8 mouse cellular contexts compared by ENCODE assay signal in genomic region chr16:93006321-93006984, GRCm38 (mm10).
DNase-seq lines count a peak whose midpoint lies in the region; ATAC-seq and TF ChIP-seq lines count a peak whose summit lies in the region.

No protein-coding gene starts in this region.

- H3K9me3 ChIP-seq in heart, postnatal 0 days (replicated peaks; ENCODE audit: control insufficient read depth, low read length) = no peaks in the 10 kb centered on the region
- H3K9me3 ChIP-seq in neural tube, embryonic 11.5 days (ENCODE audit: control insufficient read depth, low read length) = no peaks in the 10 kb centered on the region

- H3K4me1 ChIP-seq in heart, postnatal 0 days (ENCODE audit: control insufficient read depth, insufficient read depth) = peaks cover 6% of the 10 kb centered on the region; the same call in 1 of the 2 replicates
- peaks cover 5% of the 10 kb centered on the region for H3K4me1 ChIP-seq in neural tube, embryonic 11.5 days (ENCODE audit: control insufficient read depth, insufficient read depth, low read length)

- H3K4me3 ChIP-seq in heart, postnatal 0 days (ENCODE audit: low read depth, low read length) = peak overlapping the region; percentile 7
- no peak overlapping the region for H3K4me3 ChIP-seq in neural tube, embryonic 11.5 days (ENCODE audit: low read depth, low read length)

- no peak for TF ChIP-seq EP300 in heart, postnatal 0 days (IDR thresholded peaks at IDR 0.05; ENCODE audit: low read depth)

- H3K27ac ChIP-seq in heart, postnatal 0 days (ENCODE audit: low read depth) = no peak overlapping the region
- no peak overlapping the region for H3K27ac ChIP-seq in neural tube, embryonic 11.5 days (ENCODE audit: low read depth, low read length)

- no peak for TF ChIP-seq CTCF in heart, postnatal 0 days (IDR thresholded peaks at IDR 0.05; ENCODE audit: low read depth)

- H3K36me3 ChIP-seq in heart, postnatal 0 days (replicated peaks; ENCODE audit: control insufficient read depth, insufficient read depth, low read length) = no peaks in the 10 kb centered on the region
- H3K36me3 ChIP-seq in neural tube, embryonic 11.5 days (ENCODE audit: control insufficient read depth, insufficient read depth, low read length) = no peaks in the 10 kb centered on the region

- peak overlapping the region; percentile 40 for H3K4me2 ChIP-seq in heart, postnatal 0 days (ENCODE audit: low read depth, low read length)
- peak overlapping the region; percentile 36 for H3K4me2 ChIP-seq in neural tube, embryonic 11.5 days (ENCODE audit: low read depth)

- peak; percentile 72; the same call in 1 of the 2 replicates for ATAC-seq in heart, postnatal 0 days (ENCODE audit: insufficient read depth, low read depth)
- no peak for ATAC-seq in neural tube, embryonic 11.5 days (ENCODE audit: insufficient read depth, low FRiP score, low TSS enrichment)
- no peak for ATAC-seq in erythroid progenitor cell, adult 5-6 weeks (replicated peaks; ENCODE audit: low FRiP score, poor library complexity, severe bottlenecking)

- 0 out of 2 replicates have a peak, but pooled peaks cover 8% of the 10 kb centered on the region for H3K27me3 ChIP-seq in heart, postnatal 0 days (ENCODE audit: control insufficient read depth, insufficient read depth, low read length)
- no peaks in the 10 kb centered on the region; the same call in 1 of the 2 replicates for H3K27me3 ChIP-seq in neural tube, embryonic 11.5 days (ENCODE audit: control insufficient read depth, insufficient read depth, low read length)

- DNase-seq in layer of hippocampus, adult 9-11 months = peak; percentile 25
- DNase-seq in layer of hippocampus, postnatal 25 days (ENCODE audit: extremely low spot score in 1 of 2, low spot score in 1 of 2) = no peak
- DNase-seq in fibroblast of lung, adult 2 months (ENCODE audit: low read depth) = peak; percentile 96
- peak; percentile 57 for DNase-seq in heart, postnatal 0 days (ENCODE audit: low spot score)
- DNase-seq in kidney, postnatal 36 days = peak; percentile 36 to 52
- DNase-seq in neural tube, embryonic 11.5 days (ENCODE audit: low spot score) = peak; percentile 30
- no peak for DNase-seq in liver

- H3K9ac ChIP-seq in heart, postnatal 0 days (replicated peaks; ENCODE audit: low read depth, low read length) = no peak overlapping the region
- no peak overlapping the region for H3K9ac ChIP-seq in neural tube, embryonic 11.5 days (ENCODE audit: low read length)

- 8% methylated on average over 21 of the region's 21 CpGs for WGBS in heart, postnatal 0 days
- 4% methylated on average over 21 of the region's 21 CpGs for WGBS in neural tube, embryonic 11.5 days

Comparison
In these comparisons a context has a peak if more than half of its experiments do, and no peak if none do; other contexts are left out.
1. DNase-seq: peak in layer of hippocampus, adult 9-11 months (single experiment), fibroblast of lung, adult 2 months (single experiment), heart, postnatal 0 days (single experiment), kidney, postnatal 36 days (2 of 2) and neural tube, embryonic 11.5 days (single experiment); none in layer of hippocampus, postnatal 25 days (0 of 2) and liver (single experiment).